26 mouse cellular contexts compared by ENCODE assay signal in the genomic region with DNA sequence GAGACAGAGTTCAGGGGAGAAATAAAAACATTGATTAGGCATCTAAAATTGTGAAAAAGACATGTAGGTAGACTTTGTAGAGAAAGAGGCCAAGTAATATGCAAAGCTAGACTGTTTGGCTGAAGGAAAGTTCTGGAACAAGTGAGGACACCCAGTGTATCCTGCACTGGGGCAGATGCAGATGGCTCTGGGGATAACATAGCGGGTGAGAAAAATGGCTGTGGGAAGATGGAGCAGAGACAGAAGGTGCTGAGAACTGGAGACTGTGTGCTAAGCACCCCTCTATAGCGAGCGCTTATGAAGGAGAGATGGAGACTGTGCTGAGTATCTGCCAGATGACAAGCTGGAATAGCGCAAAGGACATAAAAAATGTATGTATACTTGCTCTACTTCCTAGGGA.
DNase-seq lines count a peak whose midpoint lies in the region; ATAC-seq and TF ChIP-seq lines count a peak whose summit lies in the region.
"Had no signal": no experiment of that assay in that cellular context is flagged by ENCODE, and none has a peak within 500 bp of the region (broad histone marks: within the 10 kb centered on the region; RNA-seq: fewer than 3 reads in every experiment).

No protein-coding gene starts in this region.

- H3K27ac ChIP-seq in forebrain, embryonic 13.5 days = no peak overlapping the region
- no peak overlapping the region for H3K27ac ChIP-seq in forebrain, embryonic 12.5 days
- 0 out of 2 replicates have a peak overlapping the region, but pooled peaks have one; percentile 43 for H3K27ac ChIP-seq in forebrain, embryonic 15.5 days (replicated peaks)
- no peak overlapping the region for H3K27ac ChIP-seq in forebrain, embryonic 11.5 days (ENCODE audit: low read depth, low read length)
- no peak overlapping the region for H3K27ac ChIP-seq in forebrain, embryonic 16.5 days (ENCODE audit: low read length)
- H3K27ac ChIP-seq: embryonic facial prominence, embryonic 13.5 days; embryonic facial prominence, embryonic 15.5 days had no signal

- WGBS in forebrain, embryonic 13.5 days = 95% methylated on average over 4 of the region's 4 CpGs
- 98% methylated on average over 4 of the region's 4 CpGs for WGBS in forebrain, embryonic 12.5 days
- WGBS in forebrain, embryonic 15.5 days = 74% methylated on average over 4 of the region's 4 CpGs
- WGBS in forebrain, embryonic 11.5 days = 95% methylated on average over 4 of the region's 4 CpGs
- 75% methylated on average over 4 of the region's 4 CpGs for WGBS in forebrain, embryonic 16.5 days

- H3K4me3 ChIP-seq in forebrain, embryonic 13.5 days = no peak overlapping the region
- no peak overlapping the region for H3K4me3 ChIP-seq in forebrain, embryonic 12.5 days (replicated peaks)
- no peak overlapping the region for H3K4me3 ChIP-seq in forebrain, embryonic 15.5 days
- no peak overlapping the region for H3K4me3 ChIP-seq in forebrain, embryonic 11.5 days (ENCODE audit: low read depth, low read length)
- no peak overlapping the region for H3K4me3 ChIP-seq in forebrain, embryonic 16.5 days (replicated peaks; ENCODE audit: low read length)
- H3K4me3 ChIP-seq: embryonic facial prominence, embryonic 13.5 days; embryonic facial prominence, embryonic 15.5 days; erythroblast, embryonic 14.5 days had no signal

- TF ChIP-seq POLR2A in brain, embryonic 14.5 days (IDR thresholded peaks at IDR 0.05; ENCODE audit: borderline replicate concordance, extremely low read depth, insufficient read depth, insufficient read length, poor library complexity, severe bottlenecking) = no peak

- no peaks in the 10 kb centered on the region for H3K4me1 ChIP-seq in forebrain, embryonic 13.5 days
- no peaks in the 10 kb centered on the region for H3K4me1 ChIP-seq in forebrain, embryonic 12.5 days
- 0 out of 2 replicates have a peak, but pooled peaks cover 2% of the 10 kb centered on the region for H3K4me1 ChIP-seq in forebrain, embryonic 15.5 days
- H3K4me1 ChIP-seq in forebrain, embryonic 11.5 days (replicated peaks; ENCODE audit: control insufficient read depth, insufficient read depth, low read length) = no peaks in the 10 kb centered on the region
- H3K4me1 ChIP-seq in forebrain, embryonic 16.5 days (replicated peaks; ENCODE audit: control insufficient read depth, insufficient read depth, low read length) = no peaks in the 10 kb centered on the region
- H3K4me1 ChIP-seq: embryonic facial prominence, embryonic 13.5 days; embryonic facial prominence, embryonic 15.5 days had no signal

- no peak overlapping the region for H3K9ac ChIP-seq in forebrain, embryonic 13.5 days
- no peak overlapping the region for H3K9ac ChIP-seq in forebrain, embryonic 12.5 days
- no peak overlapping the region for H3K9ac ChIP-seq in forebrain, embryonic 15.5 days (replicated peaks)
- no peak overlapping the region for H3K9ac ChIP-seq in forebrain, embryonic 11.5 days (ENCODE audit: low read length)
- H3K9ac ChIP-seq in forebrain, embryonic 16.5 days (replicated peaks; ENCODE audit: low read depth, low read length) = no peak overlapping the region
- H3K9ac ChIP-seq: embryonic facial prominence, embryonic 13.5 days; embryonic facial prominence, embryonic 15.5 days had no signal

- no peaks in the 10 kb centered on the region for H3K27me3 ChIP-seq in forebrain, embryonic 13.5 days
- no peaks in the 10 kb centered on the region for H3K27me3 ChIP-seq in forebrain, embryonic 12.5 days
- H3K27me3 ChIP-seq in forebrain, embryonic 15.5 days = no peaks in the 10 kb centered on the region
- no peaks in the 10 kb centered on the region for H3K27me3 ChIP-seq in forebrain, embryonic 11.5 days (ENCODE audit: control insufficient read depth, insufficient read depth, low read length)
- no peaks in the 10 kb centered on the region for H3K27me3 ChIP-seq in forebrain, embryonic 16.5 days (replicated peaks; ENCODE audit: control insufficient read depth, insufficient read depth, low read length)
- H3K27me3 ChIP-seq: CH12.LX; embryonic facial prominence, embryonic 13.5 days; embryonic facial prominence, embryonic 15.5 days; Patski had no signal

- no peaks in the 10 kb centered on the region for H3K9me3 ChIP-seq in forebrain, embryonic 13.5 days (replicated peaks)
- H3K9me3 ChIP-seq in forebrain, embryonic 12.5 days = no peaks in the 10 kb centered on the region
- H3K9me3 ChIP-seq in forebrain, embryonic 15.5 days = no peaks in the 10 kb centered on the region
- no peaks in the 10 kb centered on the region for H3K9me3 ChIP-seq in forebrain, embryonic 11.5 days (ENCODE audit: control insufficient read depth, low read length)
- H3K9me3 ChIP-seq in forebrain, embryonic 16.5 days (ENCODE audit: control insufficient read depth, low read length) = no peaks in the 10 kb centered on the region
- H3K9me3 ChIP-seq: embryonic facial prominence, embryonic 13.5 days; embryonic facial prominence, embryonic 15.5 days; G1E had no signal

- ATAC-seq in forebrain, embryonic 13.5 days = peak; percentile 79; the same call in 1 of the 2 replicates
- no peak for ATAC-seq in forebrain, embryonic 12.5 days (ENCODE audit: low FRiP score)
- ATAC-seq in forebrain, embryonic 15.5 days (replicated peaks) = peak; percentile 87
- no peak for ATAC-seq in forebrain, embryonic 11.5 days (replicated peaks; ENCODE audit: low FRiP score)
- ATAC-seq in forebrain, embryonic 16.5 days = peak; percentile 82
- ATAC-seq: CD4-positive, CD25-positive, alpha-beta regulatory T cell, adult 4 months; Patski had no signal

- no peak for DNase-seq in forebrain, embryonic 11.5 days (ENCODE audit: low spot score)
- DNase-seq in brain, embryonic 14.5 days (ENCODE audit: low read depth) = peak; percentile 64
- DNase-seq in testis, postnatal 10 days (ENCODE audit: low spot score) = no peak
- DNase-seq in lung, postnatal 10 days = no peak
- DNase-seq: adrenal gland, adult 2 months; adrenal gland, postnatal 10 days; adrenal gland, postnatal 25 days; B cell, adult 2 months; cerebellum, adult 11 months; cerebellum, adult 18-20 months; cerebellum, adult 8-10 months; cerebellum, adult 9-11 months; cerebellum, postnatal 14 days; cerebellum, postnatal 36 days; embryo, embryonic 11 days had no signal

- no peak overlapping the region for H3K4me2 ChIP-seq in forebrain, embryonic 13.5 days
- H3K4me2 ChIP-seq in forebrain, embryonic 12.5 days = no peak overlapping the region
- no peak overlapping the region for H3K4me2 ChIP-seq in forebrain, embryonic 15.5 days (replicated peaks)
- H3K4me2 ChIP-seq in forebrain, embryonic 11.5 days (ENCODE audit: low read depth, low read length, severe bottlenecking) = no peak overlapping the region
- no peak overlapping the region for H3K4me2 ChIP-seq in forebrain, embryonic 16.5 days (ENCODE audit: low read length)
- H3K4me2 ChIP-seq: embryonic facial prominence, embryonic 13.5 days; embryonic facial prominence, embryonic 15.5 days had no signal

- TF ChIP-seq CTCF in brain, embryonic 14.5 days (IDR thresholded peaks at IDR 0.05; ENCODE audit: borderline replicate concordance, extremely low read depth, insufficient read depth, insufficient read length) = no peak

- H3K36me3 ChIP-seq in forebrain, embryonic 13.5 days (ENCODE audit: poor library complexity, severe bottlenecking) = no peaks in the 10 kb centered on the region
- no peaks in the 10 kb centered on the region for H3K36me3 ChIP-seq in forebrain, embryonic 12.5 days (replicated peaks)
- H3K36me3 ChIP-seq in forebrain, embryonic 15.5 days = no peaks in the 10 kb centered on the region
- H3K36me3 ChIP-seq in forebrain, embryonic 11.5 days (ENCODE audit: control insufficient read depth, insufficient read depth, low read length) = no peaks in the 10 kb centered on the region
- H3K36me3 ChIP-seq in forebrain, embryonic 16.5 days (ENCODE audit: control insufficient read depth, insufficient read depth) = no peaks in the 10 kb centered on the region
- H3K36me3 ChIP-seq: embryonic facial prominence, embryonic 13.5 days; embryonic facial prominence, embryonic 15.5 days; G1E had no signal

Comparison
In these comparisons a context has a peak if more than half of its experiments do, and no peak if none do; other contexts are left out.
1. ATAC-seq: peak in forebrain, embryonic 13.5 days (single experiment), forebrain, embryonic 15.5 days (single experiment) and forebrain, embryonic 16.5 days (single experiment); none in forebrain, embryonic 12.5 days (single experiment) and forebrain, embryonic 11.5 days (single experiment).